Mouse (Mus musculus) B cell, adult (primary cell): ENCODE data around the gene Gatc. TPM values are rescaled to one million over a fixed set of nuclear protein-coding genes. Genes with fewer than 3 reads are reported as not detected.

Experiments
- total RNA-seq: library from RNA; stranded (reverse); gene quantifications from 4 replicates; pipeline ENCODE4 v1.2.4, GENCODE M21; 2023; ENCODE audit not compliant: inconsistent age

Gatc gene
- total RNA-seq: 9.0 to 11.8 TPM (median 10.7 TPM) in 4 replicates

GRCm38 (mm10) chr5:115340577-115341313 is at the start of gene Gatc, which contains the start of gene Triap1:
TSS of gene Gatc (minus strand) at chr5:115341178.
TSS of gene Triap1 (plus strand) at chr5:115341225.

DNA sequence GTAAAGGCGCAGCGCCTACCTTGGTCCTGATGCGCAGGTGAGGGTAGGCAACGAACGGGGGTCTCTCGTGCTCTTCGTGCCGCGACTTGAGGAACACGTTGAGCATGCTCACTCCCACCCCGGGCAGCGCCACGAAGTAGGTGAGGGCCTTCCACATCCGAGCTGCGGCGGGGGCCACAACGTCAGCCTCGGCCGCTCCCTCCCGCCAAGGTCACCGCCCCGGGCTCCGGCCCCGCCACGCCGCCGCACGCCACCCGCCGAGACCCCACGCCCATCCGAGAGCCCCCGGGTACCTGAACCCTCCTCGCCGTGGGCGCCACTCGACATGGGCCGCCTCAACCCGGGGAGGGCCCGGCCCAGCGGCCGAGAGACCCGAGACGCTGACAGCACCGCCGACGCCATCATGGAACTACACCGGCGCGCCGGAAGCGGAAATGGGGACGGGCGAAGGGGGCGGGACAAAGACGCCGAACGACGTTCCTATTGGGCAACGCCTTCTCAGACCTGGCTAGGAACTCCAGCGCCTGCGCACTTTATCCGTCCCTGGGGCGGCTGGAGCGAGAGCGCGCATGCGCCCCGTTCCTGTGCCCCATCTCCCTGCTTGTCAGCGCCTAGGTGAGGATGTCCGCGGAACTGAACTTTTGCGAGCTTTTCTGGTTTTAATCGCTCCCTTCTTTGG is 7.7 kb upstream of the Gatc start, which contains the start of gene Cox6a1:
Cox6a1 (minus strand) TSS at position 436 of the 679 bp plus-strand sequence.

GRCm38 (mm10) chr5:115326875-115327609 is 13.9 kb downstream of the Gatc start, which contains the start of gene Srsf9:
TSS of gene Srsf9 (plus strand) at chr5:115327177.

DNA sequence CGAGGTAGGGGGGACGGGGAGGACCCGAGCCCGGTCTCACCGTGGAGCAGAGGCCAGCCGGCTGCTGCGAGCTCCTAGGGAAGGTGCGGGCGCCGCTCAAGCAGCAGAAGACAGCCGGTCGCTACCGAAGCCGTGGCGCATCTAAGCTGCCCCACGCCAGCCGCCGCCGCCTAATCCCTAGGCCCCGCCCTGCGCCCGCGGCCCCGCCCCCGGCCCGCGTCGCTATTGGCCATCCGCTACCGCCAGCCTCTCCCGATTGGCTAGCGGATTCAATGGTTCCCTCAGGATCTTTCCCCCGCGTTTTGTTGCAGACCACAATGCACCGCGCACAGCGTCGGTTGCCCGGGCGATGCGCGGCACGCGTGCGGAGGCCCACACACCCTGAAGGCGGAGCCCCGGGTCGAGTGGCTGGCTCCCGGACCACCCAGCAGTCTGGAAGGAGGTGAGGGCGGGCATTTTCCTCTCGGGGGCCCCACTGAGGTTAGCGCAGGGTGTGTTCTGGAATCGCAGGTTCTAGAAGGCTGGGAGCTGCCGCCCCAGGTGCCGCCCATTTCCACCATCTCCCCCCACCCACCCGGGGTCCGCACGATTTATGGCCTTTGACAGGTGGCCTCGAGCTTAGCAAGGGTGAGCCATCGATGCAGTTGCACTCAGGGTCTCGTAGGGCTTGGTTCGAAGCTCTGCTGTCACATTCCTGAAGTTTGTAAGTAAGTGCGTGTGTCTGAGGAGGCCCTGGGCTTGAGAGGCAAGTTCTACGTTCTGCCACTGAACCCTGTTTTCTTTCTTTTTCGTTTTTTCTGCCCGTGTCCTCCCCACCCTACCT is 40.0 kb downstream of the Gatc start, which contains the start of gene Dynll1:
Dynll1 (minus strand) TSS at position 208 of the 823 bp plus-strand sequence.

Other genes with a start within 250 kb of the Gatc start
- gene Gm10401, start 242.9 kb downstream of the Gatc start, total RNA-seq: 0.96 TPM in 1 of 4 replicates, not detected in the others
- gene Acads, start 221.8 kb downstream of the Gatc start, total RNA-seq: 17.1 to 21.0 TPM (median 18.9 TPM) in 4 replicates
- gene Unc119b, start 206.2 kb downstream of the Gatc start, total RNA-seq: 34.6 to 39.0 TPM (median 37.0 TPM) in 4 replicates
- gene Mlec, start 183.0 kb downstream of the Gatc start, total RNA-seq: 74.1 to 86.9 TPM (median 78.0 TPM) in 4 replicates
- gene Cabp1, start 146.8 kb downstream of the Gatc start, total RNA-seq: 0.16 to 0.72 TPM (median 0.26 TPM) in 4 replicates
- 36.0 to 50.2 TPM (median 43.6 TPM) in 4 replicates for gene Pop5, start 105.3 kb downstream of the Gatc start, total RNA-seq
- 128 to 136 TPM (median 132 TPM) in 4 replicates for gene Rnf10, start 68.3 kb downstream of the Gatc start, total RNA-seq
- 25.4 to 32.1 TPM (median 28.4 TPM) in 4 replicates for gene Coq5, start 61.5 kb downstream of the Gatc start, total RNA-seq
- 267 to 317 TPM (median 282 TPM) in 4 replicates for gene Dynll1, start 40.2 kb downstream of the Gatc start, total RNA-seq
- gene Srsf9, start 14.0 kb downstream of the Gatc start, total RNA-seq: 64.8 to 75.9 TPM (median 68.2 TPM) in 4 replicates
- 20.3 to 21.9 TPM (median 20.6 TPM) in 4 replicates for gene Triap1, start within 50 bp of the Gatc start, total RNA-seq
- 193 to 247 TPM (median 210 TPM) in 4 replicates for gene Cox6a1, start 7.8 kb upstream of the Gatc start, total RNA-seq
- not detected in 4 replicates for gene Msi1, start 88.4 kb upstream of the Gatc start, total RNA-seq
- not detected in 4 replicates for gene Pla2g1b, start 125.1 kb upstream of the Gatc start, total RNA-seq
- gene Sirt4, start 143.5 kb upstream of the Gatc start, total RNA-seq: 10.2 to 16.0 TPM (median 14.4 TPM) in 4 replicates
- 69.9 to 79.7 TPM (median 77.5 TPM) in 4 replicates for gene Pxn, start 165.5 kb upstream of the Gatc start, total RNA-seq
- gene Rplp0, start 218.3 kb upstream of the Gatc start, total RNA-seq: 1,421 to 1,632 TPM (median 1,486 TPM) in 4 replicates
- 107 to 117 TPM (median 109 TPM) in 4 replicates for gene Gcn1l1, start 224.1 kb upstream of the Gatc start, total RNA-seq